Mouse (Mus musculus): Measurements from ENCODE around the gene Hirip3.

Gene Hirip3

GRCm38 (mm10) chr7:126861429-126862130 lies at the start of gene Hirip3:
TSS of gene Hirip3 (plus strand) at chr7:126861972.
- DNase-seq (ENCODE audit: low read depth, low spot score), result peak; percentile 94

GRCm38 (mm10) chr7:126815726-126816222 lies 46.0 kb upstream of the Hirip3 start:
- no peak for DNase-seq (ENCODE audit: low read depth, low spot score)

GRCm38 (mm10) chr7:126816494-126816893 lies 45.3 kb upstream of the Hirip3 start:
- no peak for DNase-seq (ENCODE audit: low read depth, low spot score)

- no peak for DNase-seq (ENCODE audit: low read depth, low spot score)
Measured at GRCm38 (mm10) chr7:126817595-126817994, 44.2 kb upstream of the Hirip3 start.

GRCm38 (mm10) chr7:126818818-126819217 lies 43.0 kb upstream of the Hirip3 start:
- DNase-seq (ENCODE audit: low read depth, low spot score), result no peak

GRCm38 (mm10) chr7:126821835-126822511 lies 39.8 kb upstream of the Hirip3 start:
- DNase-seq (ENCODE audit: low read depth, low spot score), result peak; percentile 77

GRCm38 (mm10) chr7:126822741-126823140 lies 39.0 kb upstream of the Hirip3 start:
- DNase-seq (ENCODE audit: low read depth, low spot score), result no peak

GRCm38 (mm10) chr7:126823202-126823711 lies 38.5 kb upstream of the Hirip3 start:
- no peak for DNase-seq (ENCODE audit: low read depth, low spot score)

GRCm38 (mm10) chr7:126823940-126824339 lies 37.8 kb upstream of the Hirip3 start:
- DNase-seq (ENCODE audit: low read depth, low spot score), result no peak

GRCm38 (mm10) chr7:126825403-126825802 lies 36.4 kb upstream of the Hirip3 start:
- no peak for DNase-seq (ENCODE audit: low read depth, low spot score)

GRCm38 (mm10) chr7:126825952-126826351 lies 35.8 kb upstream of the Hirip3 start:
- DNase-seq (ENCODE audit: low read depth, low spot score), result no peak

GRCm38 (mm10) chr7:126831539-126831938 lies 30.2 kb upstream of the Hirip3 start, which contains the start of gene 4930451I11Rik:
TSS of gene 4930451I11Rik (minus strand) at chr7:126831639.
- no peak for DNase-seq (ENCODE audit: low read depth, low spot score)

- DNase-seq (ENCODE audit: low read depth, low spot score), result peak; percentile 83
Measured at GRCm38 (mm10) chr7:126832036-126832598, 29.7 kb upstream of the Hirip3 start.

GRCm38 (mm10) chr7:126833294-126833693 lies 28.5 kb upstream of the Hirip3 start:
- DNase-seq (ENCODE audit: low read depth, low spot score), result no peak

GRCm38 (mm10) chr7:126843276-126843675 lies 18.5 kb upstream of the Hirip3 start:
- DNase-seq (ENCODE audit: low read depth, low spot score), result no peak

GRCm38 (mm10) chr7:126845516-126845915 lies 16.3 kb upstream of the Hirip3 start:
- DNase-seq (ENCODE audit: low read depth, low spot score), result no peak

GRCm38 (mm10) chr7:126847116-126847420 lies 14.7 kb upstream of the Hirip3 start, which contains the start of gene Doc2a:
TSS of gene Doc2a (plus strand) at chr7:126847416.
- DNase-seq (ENCODE audit: low read depth, low spot score), result no peak

- DNase-seq (ENCODE audit: low read depth, low spot score), result no peak
Measured at GRCm38 (mm10) chr7:126847421-126848398, 14.1 kb upstream of the Hirip3 start.

GRCm38 (mm10) chr7:126848794-126849193 lies 13.0 kb upstream of the Hirip3 start:
- no peak for DNase-seq (ENCODE audit: low read depth, low spot score)

- no peak for DNase-seq (ENCODE audit: low read depth, low spot score)
Measured at GRCm38 (mm10) chr7:126850161-126850560, 11.6 kb upstream of the Hirip3 start.

GRCm38 (mm10) chr7:126851192-126851591 lies 10.6 kb upstream of the Hirip3 start:
- no peak for DNase-seq (ENCODE audit: low read depth, low spot score)

Data from CD4-positive helper T cell, adult 2 months (primary cell).